Mouse (Mus musculus): ENCODE data around the gene Cdcp2. TPM values are rescaled to one million over a fixed set of nuclear protein-coding genes. Genes with fewer than 3 reads are reported as not detected.
"Not testable (repeated sequence)": the region's sequence is repeated elsewhere in the genome, so short reads cannot be mapped to it uniquely, and the experiment has no call there.

Gene Cdcp2
- polyA plus RNA-seq, 1 experiment, result 0.03 TPM

- TF ChIP-seq POLR2A (IDR thresholded peaks at IDR 0.05; ENCODE audit: borderline replicate concordance, extremely low read depth, insufficient read depth, insufficient read length, poor library complexity, severe bottlenecking) (no peak), CTCF (IDR thresholded peaks at IDR 0.05; ENCODE audit: borderline replicate concordance, extremely low read depth, insufficient read depth, insufficient read length) (no peak)
- DNase-seq (ENCODE audit: low read depth), result no peak
These were observed 2.1 kb upstream of the Cdcp2 start for GRCm38 (mm10) chr4:107094484-107095187.

- peak; percentile 51 for DNase-seq (ENCODE audit: low read depth)
- TF ChIP-seq CTCF (IDR thresholded peaks at IDR 0.05; ENCODE audit: borderline replicate concordance, extremely low read depth, insufficient read depth, insufficient read length) (no peak), POLR2A (IDR thresholded peaks at IDR 0.05; ENCODE audit: borderline replicate concordance, extremely low read depth, insufficient read depth, insufficient read length, poor library complexity, severe bottlenecking) (no peak)
These were observed 648 bp upstream of the Cdcp2 start for GRCm38 (mm10) chr4:107096043-107096442.

- DNase-seq (ENCODE audit: low read depth), result no peak
- TF ChIP-seq POLR2A (IDR thresholded peaks at IDR 0.05; ENCODE audit: borderline replicate concordance, extremely low read depth, insufficient read depth, insufficient read length, poor library complexity, severe bottlenecking) (no peak), CTCF (IDR thresholded peaks at IDR 0.05; ENCODE audit: borderline replicate concordance, extremely low read depth, insufficient read depth, insufficient read length) (no peak)
These were observed 1.2 kb downstream of the Cdcp2 start for GRCm38 (mm10) chr4:107097871-107098270.

GRCm38 (mm10) chr4:107098375-107098774 is 1.7 kb downstream of the Cdcp2 start:
- DNase-seq (ENCODE audit: low read depth), result no peak
- no peak for TF ChIP-seq POLR2A (IDR thresholded peaks at IDR 0.05; ENCODE audit: borderline replicate concordance, extremely low read depth, insufficient read depth, insufficient read length, poor library complexity, severe bottlenecking)
- no peak for TF ChIP-seq CTCF (IDR thresholded peaks at IDR 0.05; ENCODE audit: borderline replicate concordance, extremely low read depth, insufficient read depth, insufficient read length)

GRCm38 (mm10) chr4:107098791-107099525 is 2.3 kb downstream of the Cdcp2 start:
- TF ChIP-seq POLR2A (IDR thresholded peaks at IDR 0.05; ENCODE audit: borderline replicate concordance, extremely low read depth, insufficient read depth, insufficient read length, poor library complexity, severe bottlenecking), result no peak
- no peak for TF ChIP-seq CTCF (IDR thresholded peaks at IDR 0.05; ENCODE audit: borderline replicate concordance, extremely low read depth, insufficient read depth, insufficient read length)
- DNase-seq (ENCODE audit: low read depth), result peak; percentile 34

- no peak for DNase-seq (ENCODE audit: low read depth)
- no peak for TF ChIP-seq POLR2A (IDR thresholded peaks at IDR 0.05; ENCODE audit: borderline replicate concordance, extremely low read depth, insufficient read depth, insufficient read length, poor library complexity, severe bottlenecking)
- TF ChIP-seq CTCF (IDR thresholded peaks at IDR 0.05; ENCODE audit: borderline replicate concordance, extremely low read depth, insufficient read depth, insufficient read length), result no peak
These were observed 5.5 kb downstream of the Cdcp2 start for GRCm38 (mm10) chr4:107102220-107102619.

DNA sequence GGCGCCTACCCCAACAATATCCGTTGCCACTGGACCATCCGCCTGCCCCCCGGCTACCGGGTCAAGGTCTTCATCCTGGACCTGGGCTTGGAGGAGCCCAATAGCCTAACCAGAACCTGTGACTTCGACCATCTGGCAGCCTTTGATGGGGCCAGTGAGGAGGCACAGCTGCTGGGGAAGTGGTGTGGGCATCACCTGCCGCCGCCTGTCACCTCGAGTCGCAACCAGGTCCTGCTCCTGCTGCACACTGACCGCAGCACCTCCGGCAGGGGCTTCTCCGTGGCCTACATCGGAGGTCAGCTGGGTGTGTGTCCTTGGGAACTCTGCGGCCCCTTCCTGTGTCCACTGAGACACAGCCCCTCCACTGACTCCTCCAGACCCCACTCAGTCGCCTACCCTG is 10.1 kb downstream of the Cdcp2 start:
- TF ChIP-seq POLR2A (IDR thresholded peaks at IDR 0.05; ENCODE audit: borderline replicate concordance, extremely low read depth, insufficient read depth, insufficient read length, poor library complexity, severe bottlenecking) (no peak), CTCF (IDR thresholded peaks at IDR 0.05; ENCODE audit: borderline replicate concordance, extremely low read depth, insufficient read depth, insufficient read length) (no peak)
- no peak for DNase-seq (ENCODE audit: low read depth)

- TF ChIP-seq POLR2A (IDR thresholded peaks at IDR 0.05; ENCODE audit: borderline replicate concordance, extremely low read depth, insufficient read depth, insufficient read length, poor library complexity, severe bottlenecking) (no peak), CTCF (IDR thresholded peaks at IDR 0.05; ENCODE audit: borderline replicate concordance, extremely low read depth, insufficient read depth, insufficient read length) (no peak)
- peak; percentile 56 for DNase-seq (ENCODE audit: low read depth)
These were observed 11.6 kb downstream of the Cdcp2 start for GRCm38 (mm10) chr4:107108291-107108731.

DNA sequence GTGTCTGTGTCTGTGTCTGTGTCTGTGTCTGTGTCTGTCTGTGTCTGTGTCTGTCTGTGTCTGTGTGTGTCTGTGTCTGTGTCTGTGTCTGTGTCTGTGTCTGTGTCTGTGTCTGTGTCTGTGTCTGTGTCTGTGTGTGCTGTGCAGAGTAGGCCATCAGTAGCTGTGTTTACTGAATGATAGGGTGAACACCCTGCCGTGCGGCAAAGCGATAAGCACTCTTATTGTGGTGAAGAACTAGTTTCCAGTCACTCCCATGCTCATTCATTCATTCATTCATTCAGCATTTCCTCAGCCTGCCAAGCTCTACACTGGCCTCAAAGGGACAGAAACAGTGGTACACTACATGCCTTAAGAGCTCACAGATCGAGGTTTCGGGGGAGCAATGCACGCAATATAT is 12.5 kb downstream of the Cdcp2 start:
- not testable (repeated sequence) for DNase-seq (ENCODE audit: low read depth)

GRCm38 (mm10) chr4:107114278-107114677 is 17.6 kb downstream of the Cdcp2 start:
- TF ChIP-seq CTCF (IDR thresholded peaks at IDR 0.05; ENCODE audit: borderline replicate concordance, extremely low read depth, insufficient read depth, insufficient read length) (no peak), POLR2A (IDR thresholded peaks at IDR 0.05; ENCODE audit: borderline replicate concordance, extremely low read depth, insufficient read depth, insufficient read length, poor library complexity, severe bottlenecking) (no peak)
- no peak for DNase-seq (ENCODE audit: low read depth)

- no peak for DNase-seq (ENCODE audit: low read depth)
- TF ChIP-seq POLR2A (IDR thresholded peaks at IDR 0.05; ENCODE audit: borderline replicate concordance, extremely low read depth, insufficient read depth, insufficient read length, poor library complexity, severe bottlenecking), result no peak
- TF ChIP-seq CTCF (IDR thresholded peaks at IDR 0.05; ENCODE audit: borderline replicate concordance, extremely low read depth, insufficient read depth, insufficient read length), result no peak
These were observed 21.2 kb downstream of the Cdcp2 start for GRCm38 (mm10) chr4:107117741-107118385.

Data from brain, embryonic 14.5 days (tissue).